Mouse (Mus musculus) midbrain, embryonic 12.5 days (tissue): ENCODE measurements around the gene Frmd4b. TPM values are rescaled to one million over a fixed set of nuclear protein-coding genes. Genes with fewer than 3 reads are reported as not detected.
"Not testable (repeated sequence)": the region's sequence is repeated elsewhere in the genome, so short reads cannot be mapped to it uniquely, and the experiment has no call there.

Experiments
- ATAC-seq: fragments of 200-750 bp; cut with Nextera tagmentation; 2 replicates; pipeline ENCODE4 v1.8.0; 2017; ENCODE audit warnings: low read depth, moderate TSS enrichment, moderate library complexity; ENCODE audit not compliant: low FRiP score
- H3K27ac ChIP-seq: fragments of 300-500 bp; sonication (generic); replicated peaks from 2 replicates; pipeline ENCODE4 v1.5.1; 2016; ENCODE audit warnings: mild to moderate bottlenecking
- H3K27me3 ChIP-seq: fragments of 300-500 bp; sonication (generic); 2 replicates; pipeline ENCODE4 v1.6.1; 2016; ENCODE audit warnings: mild to moderate bottlenecking
- H3K36me3 ChIP-seq: fragments of 300-500 bp; sonication (generic); 2 replicates; pipeline ENCODE4 v1.6.1; 2016
- H3K4me1 ChIP-seq: fragments of 300-500 bp; sonication (generic); 2 replicates; pipeline ENCODE4 v1.6.1; 2016
- H3K4me2 ChIP-seq: fragments of 300-500 bp; sonication (generic); replicated peaks from 2 replicates; pipeline ENCODE4 v1.6.1; 2016; ENCODE audit warnings: mild to moderate bottlenecking, moderate library complexity
- H3K4me3 ChIP-seq: fragments of 300-500 bp; sonication (generic); 2 replicates; pipeline ENCODE4 v1.5.1; 2016; ENCODE audit warnings: mild to moderate bottlenecking
- H3K9ac ChIP-seq: fragments of 300-500 bp; sonication (generic); replicated peaks from 2 replicates; pipeline ENCODE4 v1.6.1; 2016; ENCODE audit warnings: mild to moderate bottlenecking, moderate library complexity
- H3K9me3 ChIP-seq: fragments of 300-500 bp; sonication (generic); 2 replicates; pipeline ENCODE4 v1.6.1; 2016; ENCODE audit warnings: mild to moderate bottlenecking
- WGBS: fragments of 180-500 bp; shearing (Covaris S2); methylation state at CpG from one replicate; pipeline ENCODE4 v1.1.7; 2016; 5-methylcytosine and 5-hydroxymethylcytosine counted together
- polyA plus RNA-seq: library from polyadenylated mRNA; unstranded; fragments of >200 nt; fragmentation: Nextera tagmentation; extraction: Ambion mirVana; gene quantifications from 2 replicates; pipeline ENCODE4 v1.2.1, GENCODE M21; 2016

The Frmd4b gene
- polyA plus RNA-seq, 1 experiment from 2014 or later = 33.8 TPM

DNA sequence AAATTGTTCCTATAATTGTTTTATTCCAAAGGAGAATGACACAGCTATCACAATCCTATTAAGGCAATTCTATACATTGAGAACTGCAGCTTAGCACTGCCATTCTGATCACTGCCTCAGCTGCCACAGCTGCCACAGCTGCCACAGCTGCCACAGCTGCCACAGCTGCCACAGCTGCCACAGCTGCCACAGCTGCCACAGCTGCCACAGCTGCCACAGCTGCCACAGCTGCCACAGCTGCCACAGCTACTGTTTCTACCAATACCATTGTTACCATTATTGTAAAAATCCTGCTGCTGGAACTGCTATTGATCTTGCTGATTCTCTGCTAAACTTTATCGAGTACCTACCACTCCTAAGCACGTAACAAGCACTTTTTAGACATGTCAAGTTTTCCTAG, 357.4 kb downstream of the Frmd4b start:
- H3K9me3 ChIP-seq, ATAC-seq, H3K27ac ChIP-seq, H3K9ac ChIP-seq, H3K4me1 ChIP-seq, H3K27me3 ChIP-seq, H3K36me3 ChIP-seq, H3K4me2 ChIP-seq, H3K4me3 ChIP-seq: not testable (repeated sequence)
- WGBS = 89% methylated on average over 2 of the region's 2 CpGs

DNA sequence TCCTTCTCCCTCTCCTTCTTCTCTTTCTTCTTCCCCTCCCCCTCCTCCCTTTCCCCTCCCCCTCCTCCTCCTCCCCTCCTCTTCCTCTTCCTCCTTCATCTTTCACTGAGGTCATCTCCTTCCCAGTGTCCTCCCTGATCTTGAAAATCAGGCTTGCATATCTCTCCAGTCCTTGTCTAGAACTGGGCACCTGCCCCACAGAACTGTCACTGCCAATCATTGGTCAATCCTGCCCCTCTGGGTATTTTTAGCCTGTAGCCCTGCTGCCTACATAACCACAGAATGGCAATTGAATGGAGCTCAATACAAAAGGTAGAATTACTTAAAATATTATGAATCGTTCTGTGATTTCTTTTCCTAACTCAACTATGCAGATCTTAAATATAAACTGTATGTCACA, 358.9 kb downstream of the Frmd4b start:
- H3K4me1 ChIP-seq = no peaks in the 10 kb centered on the region

DNA sequence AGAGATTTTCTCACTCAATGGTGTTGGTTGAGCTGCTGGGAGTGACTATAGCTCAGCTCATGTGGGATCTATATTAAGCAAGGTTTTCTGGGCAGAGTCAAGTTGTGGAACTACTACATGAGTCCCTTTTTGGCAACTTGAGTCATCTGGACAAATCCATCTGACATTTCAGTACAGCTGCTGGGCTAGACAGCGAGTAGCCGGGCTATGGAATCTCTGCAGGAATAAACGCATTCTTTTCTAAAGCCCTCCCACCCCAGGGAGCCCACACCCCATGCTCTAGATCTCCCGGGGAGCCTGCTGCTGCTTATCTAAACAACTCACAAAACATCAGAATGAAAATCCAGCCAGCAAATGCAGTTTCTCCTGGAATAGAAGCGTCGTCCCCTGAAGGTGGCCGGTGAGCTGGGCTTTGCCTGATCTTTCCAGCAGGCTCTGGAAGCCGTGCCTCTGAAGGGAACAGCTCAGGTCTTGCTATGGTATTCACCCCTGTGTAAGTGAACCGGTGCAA, 364.6 kb downstream of the Frmd4b start, which contains the start of gene Lmod3:
TSS of gene Lmod3 (minus strand) at position 49 of the 511 bp plus-strand sequence.
- no peak for ATAC-seq
- Histone ChIP-seq H3K4me3 (no peak within 1 kb of the TSS), H3K27me3 (no peaks in the 10 kb centered on the region; the same call in 1 of the 2 replicates), H3K27ac (no peak within 1 kb of the TSS), H3K4me1 (no peaks in the 10 kb centered on the region), H3K9ac (no peak within 1 kb of the TSS), H3K36me3 (no peaks in the 10 kb centered on the region), H3K9me3 (no peaks in the 10 kb centered on the region), H3K4me2 (no peak within 1 kb of the TSS)
- WGBS = 26% methylated on average over 9 of the region's 9 CpGs

More for the DNA sequence above, 358.9 kb downstream of the Frmd4b start:
- Histone ChIP-seq H3K27ac (no peak overlapping the region), H3K4me2 (no peak overlapping the region), H3K9me3 (no peaks in the 10 kb centered on the region), H3K36me3 (no peaks in the 10 kb centered on the region), H3K9ac (no peak overlapping the region), H3K4me3 (no peak overlapping the region), H3K27me3 (no peaks in the 10 kb centered on the region)
- WGBS = 88% methylated on average over 1 of the region's 1 CpGs
- no peak for ATAC-seq

DNA sequence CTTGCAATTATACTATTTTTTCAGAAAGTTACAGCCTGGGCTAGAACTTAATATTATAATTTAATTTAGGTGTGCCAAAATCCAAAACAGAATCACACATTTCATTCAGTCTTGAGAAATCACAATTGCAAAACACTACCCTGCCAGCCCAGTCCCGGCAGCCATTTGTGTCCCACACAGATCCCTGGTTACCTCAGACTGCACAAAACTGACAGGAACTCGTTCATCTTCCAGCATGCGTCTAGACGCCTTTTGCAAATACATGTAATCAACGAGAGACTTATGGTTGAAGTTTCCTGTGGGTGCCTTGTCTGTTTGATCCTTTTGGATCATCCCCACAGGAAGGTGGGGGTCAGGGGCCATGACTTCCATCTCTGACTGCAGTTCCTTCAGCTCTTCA, 365.3 kb downstream of the Frmd4b start:
- Histone ChIP-seq H3K36me3 (no peaks in the 10 kb centered on the region), H3K27me3 (no peaks in the 10 kb centered on the region; the same call in 1 of the 2 replicates), H3K4me2 (no peak overlapping the region), H3K9me3 (no peaks in the 10 kb centered on the region), H3K4me3 (no peak overlapping the region), H3K9ac (no peak overlapping the region), H3K4me1 (no peaks in the 10 kb centered on the region), H3K27ac (no peak overlapping the region)
- no peak for ATAC-seq
- WGBS = 83% methylated on average over 5 of the region's 5 CpGs

DNA sequence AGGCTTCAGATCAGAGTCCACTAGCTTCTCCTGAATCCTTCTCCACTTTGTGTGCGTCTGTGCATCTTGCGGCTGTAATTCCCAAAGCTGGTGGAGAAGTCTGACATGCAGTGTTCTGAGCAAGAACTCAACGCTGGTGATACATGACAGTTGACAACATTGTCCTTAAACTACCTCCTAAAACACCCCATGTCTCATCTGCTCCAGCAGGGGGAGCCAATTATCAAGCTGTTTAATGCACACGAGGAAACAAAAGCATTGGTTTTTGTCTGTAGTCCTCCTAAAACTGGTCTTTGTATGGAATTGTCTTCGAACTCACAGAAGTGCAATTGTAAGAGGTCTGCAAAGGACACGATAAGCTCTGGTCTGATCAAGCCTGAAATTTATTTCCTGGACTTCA, 366.4 kb downstream of the Frmd4b start:
- no peak overlapping the region for H3K9ac ChIP-seq
- ATAC-seq = no peak
- no peaks in the 10 kb centered on the region for H3K4me1 ChIP-seq
- no peak overlapping the region for H3K4me3 ChIP-seq
- 52% methylated on average over 6 of the region's 6 CpGs for WGBS
- H3K27me3 ChIP-seq = no peaks in the 10 kb centered on the region; the same call in 1 of the 2 replicates
- no peaks in the 10 kb centered on the region for H3K9me3 ChIP-seq
- no peak overlapping the region for H3K27ac ChIP-seq
- H3K4me2 ChIP-seq = no peak overlapping the region
- H3K36me3 ChIP-seq = no peaks in the 10 kb centered on the region

DNA sequence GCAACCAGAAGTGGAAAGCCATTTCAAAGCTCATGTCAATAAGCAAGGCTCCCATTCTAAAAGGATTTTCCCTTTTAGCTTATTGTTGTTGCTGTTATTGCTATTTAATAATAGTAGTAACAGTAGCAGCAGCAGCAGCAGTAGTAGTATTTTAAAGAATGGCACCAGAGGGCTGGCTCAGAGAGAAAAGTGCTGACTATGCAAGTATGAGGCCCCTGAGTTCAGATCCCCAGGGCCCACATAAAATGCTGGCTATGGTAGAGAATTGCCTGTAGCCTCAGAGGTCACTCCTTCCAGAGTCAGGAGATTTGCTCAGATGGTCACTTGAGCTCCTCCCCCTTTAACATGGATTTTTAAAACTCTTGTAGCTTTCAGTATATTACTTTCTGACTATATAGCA, 372.1 kb downstream of the Frmd4b start:
- no peak overlapping the region for H3K9ac ChIP-seq
- no peaks in the 10 kb centered on the region for H3K4me1 ChIP-seq
- no peaks in the 10 kb centered on the region for H3K36me3 ChIP-seq
- H3K27me3 ChIP-seq = no peaks in the 10 kb centered on the region
- H3K4me2 ChIP-seq = no peak overlapping the region
- no peak overlapping the region for H3K27ac ChIP-seq
- no peak for ATAC-seq
- H3K9me3 ChIP-seq = no peaks in the 10 kb centered on the region
- H3K4me3 ChIP-seq = no peak overlapping the region

DNA sequence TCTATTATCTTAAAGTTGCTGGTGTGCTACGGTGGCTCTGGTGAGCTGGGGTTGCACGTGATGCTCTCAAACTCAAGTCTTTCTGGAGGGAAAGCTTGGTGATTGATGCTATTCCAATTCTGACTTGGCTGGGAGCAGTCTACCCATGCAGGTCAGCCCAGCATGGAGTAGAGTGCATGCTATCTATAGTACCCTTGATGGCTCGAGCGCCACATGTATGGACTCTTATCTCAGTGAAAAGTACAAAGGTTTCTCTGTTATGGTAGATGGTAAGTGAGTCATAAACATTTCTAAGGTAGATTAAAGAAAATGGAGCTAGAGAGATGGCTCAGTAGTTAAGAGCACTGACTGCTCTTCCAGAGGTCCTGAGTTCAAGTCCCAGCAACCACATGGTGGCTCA, 374.8 kb downstream of the Frmd4b start:
- H3K4me1 ChIP-seq = no peaks in the 10 kb centered on the region
- no peak overlapping the region for H3K4me3 ChIP-seq
- no peak overlapping the region for H3K27ac ChIP-seq
- no peak overlapping the region for H3K9ac ChIP-seq
- no peak for ATAC-seq
- no peak overlapping the region for H3K4me2 ChIP-seq
- H3K27me3 ChIP-seq = no peaks in the 10 kb centered on the region
- 91% methylated on average over 4 of the region's 4 CpGs for WGBS
- no peaks in the 10 kb centered on the region for H3K9me3 ChIP-seq
- H3K36me3 ChIP-seq = no peaks in the 10 kb centered on the region

DNA sequence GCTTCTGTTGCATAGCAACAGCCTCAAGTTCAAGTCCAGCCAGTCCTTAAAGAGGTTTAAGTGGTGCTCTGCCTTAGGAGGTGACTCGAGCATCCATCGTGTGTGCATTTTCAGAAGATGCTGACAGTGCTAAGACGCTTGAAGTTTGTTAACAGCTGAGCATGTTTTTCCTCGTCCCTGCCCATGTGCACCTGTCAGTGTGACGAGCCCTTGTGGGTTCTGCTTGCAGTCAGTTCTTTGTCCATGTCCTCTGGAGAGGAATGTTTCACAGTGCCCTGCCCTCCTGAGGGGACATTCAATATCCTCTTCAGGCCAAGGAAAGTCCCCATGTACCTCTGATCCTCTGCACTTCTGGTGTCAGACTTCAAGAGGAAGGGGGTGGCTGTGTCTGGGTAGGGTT, 377.2 kb downstream of the Frmd4b start:
- no peak overlapping the region for H3K4me3 ChIP-seq
- ATAC-seq = no peak
- 88% methylated on average over 5 of the region's 5 CpGs for WGBS
- H3K27me3 ChIP-seq = no peaks in the 10 kb centered on the region
- H3K27ac ChIP-seq = no peak overlapping the region
- H3K9me3 ChIP-seq = no peaks in the 10 kb centered on the region
- H3K4me1 ChIP-seq = no peaks in the 10 kb centered on the region
- no peaks in the 10 kb centered on the region for H3K36me3 ChIP-seq
- no peak overlapping the region for H3K9ac ChIP-seq
- H3K4me2 ChIP-seq = no peak overlapping the region

DNA sequence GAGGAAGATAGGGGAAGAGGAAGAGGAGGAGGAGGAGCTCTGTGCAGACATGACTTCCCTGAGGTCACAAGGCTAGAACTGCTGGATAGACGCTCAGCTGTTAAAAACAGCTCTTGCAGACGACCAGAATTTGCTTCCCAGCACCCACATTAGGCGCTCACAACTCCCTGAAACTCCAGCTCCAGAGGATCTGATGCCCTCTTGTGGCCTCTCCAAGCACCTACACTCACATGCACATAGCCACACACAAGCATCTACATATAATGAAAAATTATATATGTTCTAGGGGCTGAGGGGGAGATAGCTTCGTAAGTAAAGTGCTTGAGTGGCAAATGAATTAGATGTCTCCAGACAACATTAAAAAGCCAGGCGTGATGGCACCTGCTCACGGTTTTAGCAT, 378.0 kb downstream of the Frmd4b start:
- Histone ChIP-seq H3K4me1 (no peaks in the 10 kb centered on the region), H3K36me3 (no peaks in the 10 kb centered on the region), H3K9ac (no peak overlapping the region), H3K4me2 (no peak overlapping the region), H3K9me3 (no peaks in the 10 kb centered on the region), H3K27me3 (no peaks in the 10 kb centered on the region), H3K27ac (no peak overlapping the region), H3K4me3 (no peak overlapping the region)
- WGBS = 95% methylated on average over 6 of the region's 6 CpGs
- ATAC-seq = no peak

Other genes starting within 250 kb of the Frmd4b start
- 0.52 and 0.88 TPM in 2 replicates for gene Mitf, start 189.5 kb upstream of the Frmd4b start, polyA plus RNA-seq